Mouse (Mus musculus) spleen, adult 2 months (tissue): ENCODE measurements at regions not wholly inside any gene's neighbourhood (a gene's known extent, or its start where the extent isn't known, plus 50 kb on each side); places are given as distances from the start of the nearest gene placed in this dataset.

Experiments used
- CTCF ChIP-seq: fragments of 200-500 bp; IDR thresholded peaks from 2 replicates; pipeline ENCODE4 v1.5.1; 2011; ENCODE audit warnings: mild to moderate bottlenecking, inconsistent platforms; ENCODE audit not compliant: insufficient read depth, insufficient read length, insufficient replicate concordance; ENCODE audit errors: extremely low read depth
- POLR2A ChIP-seq: fragments of 200-500 bp; IDR thresholded peaks from 2 replicates; pipeline ENCODE4 v1.6.1; 2011; ENCODE audit warnings: low read depth, low read length, inconsistent platforms

DNA sequence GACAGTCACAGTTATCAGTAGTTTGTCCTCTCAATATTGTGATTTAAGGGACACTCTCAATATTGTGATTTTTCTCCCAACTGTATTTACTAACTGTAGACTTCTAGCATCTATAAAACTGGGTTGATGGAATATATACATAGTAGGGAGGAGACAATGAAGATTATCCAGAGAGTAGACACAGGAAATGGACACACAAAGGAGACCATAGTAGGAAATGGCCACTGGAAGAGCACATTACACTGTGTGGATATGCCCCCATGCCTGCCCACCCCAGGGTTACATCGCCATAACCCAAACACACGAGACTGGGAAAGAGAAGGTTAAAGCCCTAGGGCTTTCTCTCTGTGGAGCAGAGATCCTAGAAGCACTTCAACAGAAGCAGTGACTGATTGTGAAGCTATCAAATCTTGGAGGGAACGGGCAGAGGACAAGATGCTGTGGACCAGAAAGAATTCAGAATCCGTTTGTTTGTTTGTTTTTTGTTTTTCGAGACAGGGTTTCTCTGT, 71.0 kb upstream of the Cpm start:
- TF ChIP-seq CTCF (no peak), POLR2A (no peak)
